Mouse (Mus musculus) heart, embryonic 11.5 days (tissue): ENCODE data around the gene Plekhs1. TPM values are rescaled to one million over a fixed set of nuclear protein-coding genes. Genes with fewer than 3 reads are reported as not detected.

Source experiments
- ATAC-seq: fragments of 200-750 bp; cut with Nextera tagmentation; replicated peaks from 2 replicates; pipeline ENCODE4 v1.8.0; 2017; ENCODE audit warnings: moderate library complexity; ENCODE audit not compliant: insufficient number of reproducible peaks, low FRiP score, low TSS enrichment
- H3K27ac ChIP-seq: fragments of 300-500 bp; sonication (generic); 2 replicates; pipeline ENCODE4 v1.5.1; 2014; ENCODE audit warnings: mild to moderate bottlenecking, low read depth, low read length
- H3K27me3 ChIP-seq: fragments of 300-500 bp; sonication (generic); 2 replicates; pipeline ENCODE4 v1.6.1; 2014; ENCODE audit warnings: mild to moderate bottlenecking, low read length, mixed read lengths; ENCODE audit not compliant: control insufficient read depth, insufficient read depth
- H3K36me3 ChIP-seq: fragments of 300-500 bp; sonication (generic); 2 replicates; pipeline ENCODE4 v1.6.1; 2014; ENCODE audit warnings: mild to moderate bottlenecking, low read length, moderate library complexity, mixed read lengths; ENCODE audit not compliant: control insufficient read depth, insufficient read depth
- H3K4me1 ChIP-seq: fragments of 300-500 bp; sonication (generic); 2 replicates; pipeline ENCODE4 v1.6.1; 2014; ENCODE audit warnings: low read length; ENCODE audit not compliant: control insufficient read depth, insufficient read depth
- H3K4me2 ChIP-seq: fragments of 300-500 bp; sonication (generic); 2 replicates; pipeline ENCODE4 v1.6.1; 2014; ENCODE audit warnings: mild to moderate bottlenecking, moderate library complexity
- H3K4me3 ChIP-seq: fragments of 300-500 bp; sonication (generic); 2 replicates; pipeline ENCODE4 v1.5.1; 2014; ENCODE audit warnings: low read depth, low read length
- H3K9ac ChIP-seq: fragments of 300-500 bp; sonication (generic); 2 replicates; pipeline ENCODE4 v1.6.1; 2014; ENCODE audit warnings: mild to moderate bottlenecking, low read depth, low read length, moderate library complexity
- H3K9me3 ChIP-seq: fragments of 300-500 bp; sonication (generic); replicated peaks from 2 replicates; pipeline ENCODE4 v1.6.1; 2016; ENCODE audit warnings: low read length; ENCODE audit not compliant: control insufficient read depth
- WGBS: fragments of 180-500 bp; shearing (Covaris S2); extraction: QIAGEN DNeasy Blood & Tissue Kit; methylation state at CpG from one replicate; pipeline ENCODE4 v1.1.7; 2014; ENCODE audit not compliant: insufficient replicate concordance; 5-methylcytosine and 5-hydroxymethylcytosine counted together
- polyA plus RNA-seq: library from polyadenylated mRNA; unstranded; fragments of >200 nt; fragmentation: Nextera tagmentation; extraction: Ambion mirVana; gene quantifications from 2 replicates; pipeline ENCODE4 v1.2.1, GENCODE M21; 2014

The Plekhs1 gene
- polyA plus RNA-seq, 1 experiment from 2014 or later, result 0.06 TPM

GRCm38 (mm10) chr19:56450892-56451291, 10.5 kb upstream of the Plekhs1 start:
- Histone ChIP-seq H3K4me2 (no peak overlapping the region), H3K36me3 (no peaks in the 10 kb centered on the region), H3K27me3 (no peaks in the 10 kb centered on the region), H3K4me1 (no peaks in the 10 kb centered on the region), H3K4me3 (no peak overlapping the region), H3K9me3 (no peaks in the 10 kb centered on the region), H3K27ac (no peak overlapping the region), H3K9ac (no peak overlapping the region)
- ATAC-seq, result no peak
- 78% methylated on average over 5 of the region's 5 CpGs for WGBS

- ATAC-seq, result no peak
- H3K4me3 ChIP-seq, result no peak overlapping the region
- no peak overlapping the region for H3K9ac ChIP-seq
- H3K4me2 ChIP-seq, result no peak overlapping the region
- no peaks in the 10 kb centered on the region for H3K4me1 ChIP-seq
- no peaks in the 10 kb centered on the region for H3K36me3 ChIP-seq
- no peak overlapping the region for H3K27ac ChIP-seq
- WGBS, result 82% methylated on average over 4 of the region's 4 CpGs
- 0 out of 2 replicates have a peak, but pooled peaks cover 3% of the 10 kb centered on the region for H3K27me3 ChIP-seq
- no peaks in the 10 kb centered on the region for H3K9me3 ChIP-seq
Measured at GRCm38 (mm10) chr19:56451867-56452266, 9.6 kb upstream of the Plekhs1 start.

- 81% methylated on average over 2 of the region's 2 CpGs for WGBS
Measured at GRCm38 (mm10) chr19:56452421-56452820, 9.0 kb upstream of the Plekhs1 start.

GRCm38 (mm10) chr19:56454862-56455261, 6.6 kb upstream of the Plekhs1 start:
- 47% methylated on average over 4 of the region's 4 CpGs for WGBS
- no peak for ATAC-seq
- Histone ChIP-seq H3K27me3 (0 out of 2 replicates have a peak, but pooled peaks cover 3% of the 10 kb centered on the region), H3K27ac (no peak overlapping the region), H3K4me1 (no peaks in the 10 kb centered on the region), H3K4me2 (no peak overlapping the region), H3K36me3 (no peaks in the 10 kb centered on the region), H3K4me3 (no peak overlapping the region), H3K9ac (no peak overlapping the region), H3K9me3 (no peaks in the 10 kb centered on the region)

More at GRCm38 (mm10) chr19:56452421-56452820, 9.0 kb upstream of the Plekhs1 start:
- Histone ChIP-seq H3K4me1 (no peaks in the 10 kb centered on the region), H3K9me3 (no peaks in the 10 kb centered on the region), H3K27ac (no peak overlapping the region), H3K9ac (no peak overlapping the region), H3K4me2 (no peak overlapping the region), H3K27me3 (0 out of 2 replicates have a peak, but pooled peaks cover 3% of the 10 kb centered on the region), H3K36me3 (no peaks in the 10 kb centered on the region), H3K4me3 (no peak overlapping the region)
- no peak for ATAC-seq

- H3K9ac ChIP-seq, result no peak overlapping the region
- H3K36me3 ChIP-seq, result no peaks in the 10 kb centered on the region
- no peak for ATAC-seq
- H3K4me2 ChIP-seq, result no peak overlapping the region
- no peaks in the 10 kb centered on the region for H3K9me3 ChIP-seq
- H3K4me3 ChIP-seq, result no peak overlapping the region
- no peaks in the 10 kb centered on the region for H3K4me1 ChIP-seq
- no peak overlapping the region for H3K27ac ChIP-seq
- 46% methylated on average over 2 of the region's 2 CpGs for WGBS
- H3K27me3 ChIP-seq, result 0 out of 2 replicates have a peak, but pooled peaks cover 3% of the 10 kb centered on the region
Measured at GRCm38 (mm10) chr19:56455369-56455768, 6.1 kb upstream of the Plekhs1 start.

GRCm38 (mm10) chr19:56457569-56457968, 3.9 kb upstream of the Plekhs1 start:
- no peak overlapping the region for H3K4me3 ChIP-seq
- H3K27ac ChIP-seq, result no peak overlapping the region
- ATAC-seq, result no peak
- H3K27me3 ChIP-seq, result 0 out of 2 replicates have a peak, but pooled peaks cover 3% of the 10 kb centered on the region
- no peaks in the 10 kb centered on the region for H3K36me3 ChIP-seq
- no peaks in the 10 kb centered on the region for H3K4me1 ChIP-seq
- no peak overlapping the region for H3K4me2 ChIP-seq
- no peaks in the 10 kb centered on the region for H3K9me3 ChIP-seq
- 68% methylated on average over 4 of the region's 4 CpGs for WGBS
- no peak overlapping the region for H3K9ac ChIP-seq

GRCm38 (mm10) chr19:56459154-56460050, 2.0 kb upstream of the Plekhs1 start:
- H3K4me3 ChIP-seq, result no peak overlapping the region
- no peak for ATAC-seq
- no peaks in the 10 kb centered on the region for H3K4me1 ChIP-seq
- H3K27me3 ChIP-seq, result 0 out of 2 replicates have a peak, but pooled peaks cover 3% of the 10 kb centered on the region
- no peak overlapping the region for H3K9ac ChIP-seq
- no peak overlapping the region for H3K4me2 ChIP-seq
- 82% methylated on average over 10 of the region's 10 CpGs for WGBS
- H3K27ac ChIP-seq, result no peak overlapping the region
- H3K36me3 ChIP-seq, result no peaks in the 10 kb centered on the region
- no peaks in the 10 kb centered on the region for H3K9me3 ChIP-seq

GRCm38 (mm10) chr19:56460241-56460640, 1.2 kb upstream of the Plekhs1 start:
- 89% methylated on average over 2 of the region's 2 CpGs for whole genome bisulfite sequencing
- H3K27me3 ChIP-seq, result 0 out of 2 replicates have a peak, but pooled peaks cover 3% of the 10 kb centered on the region
- H3K9me3 ChIP-seq, result no peaks in the 10 kb centered on the region
- no peak overlapping the region for H3K9ac ChIP-seq
- H3K27ac ChIP-seq, result no peak overlapping the region
- ATAC-seq, result no peak
- no peak overlapping the region for H3K4me3 ChIP-seq
- H3K4me2 ChIP-seq, result no peak overlapping the region
- H3K36me3 ChIP-seq, result no peaks in the 10 kb centered on the region
- H3K4me1 ChIP-seq, result no peaks in the 10 kb centered on the region
